ENCODE assay signal across 8 mouse cellular contexts in the genomic region with DNA sequence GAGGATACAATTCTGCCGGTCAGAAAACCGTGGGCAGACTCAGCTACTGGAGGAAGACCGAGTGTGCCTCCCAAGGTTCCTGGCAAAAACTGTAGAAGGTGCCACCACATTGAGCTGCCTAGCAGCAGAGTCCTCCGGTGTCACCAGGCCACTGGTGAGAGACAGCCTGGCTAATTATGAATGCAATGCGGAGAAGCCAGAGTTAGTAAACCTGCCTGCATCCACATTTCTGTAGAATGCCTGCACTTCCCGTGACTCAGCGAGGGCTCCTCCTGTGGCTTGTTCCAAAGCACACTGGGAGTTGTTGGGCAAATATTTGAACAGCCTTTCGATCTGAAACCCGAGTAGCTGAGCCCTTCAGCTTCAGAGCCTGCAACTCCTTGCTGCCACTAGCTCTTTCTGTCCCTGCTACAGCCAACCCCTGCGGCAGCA. TPM values are rescaled to one million over a fixed set of nuclear protein-coding genes. Genes with fewer than 3 reads are reported as not detected.
DNase-seq lines count a peak whose midpoint lies in the region; ATAC-seq and TF ChIP-seq lines count a peak whose summit lies in the region.

No protein-coding gene starts in this region.

- no peak overlapping the region for H3K4me3 ChIP-seq in embryonic facial prominence, embryonic 12.5 days
- peak overlapping the region; percentile 31 for H3K4me3 ChIP-seq in heart, embryonic 11.5 days (ENCODE audit: low read depth, low read length)
- H3K4me3 ChIP-seq in lung, embryonic 14.5 days (ENCODE audit: low read depth, low read length): peak overlapping the region; percentile 21; the same call in 1 of the 2 replicates

- DNase-seq in 3134 (ENCODE audit: extremely low read depth, insufficient read length, low spot score) (peak; percentile 59), MN1 (ENCODE audit: low spot score) (peak; percentile 62)
- DNase-seq in kidney, postnatal 10 days: peak; percentile 57
- DNase-seq in lung, embryonic 14.5 days: peak; percentile 84
- DNase-seq in retina, postnatal 1 day: peak; percentile 8
- no peak for DNase-seq in testis, postnatal 10 days (ENCODE audit: low spot score)

- no peak overlapping the region for H3K9ac ChIP-seq in embryonic facial prominence, embryonic 12.5 days
- peak overlapping the region; percentile 57 for H3K9ac ChIP-seq in heart, embryonic 11.5 days (ENCODE audit: low read depth, low read length)
- peak overlapping the region; percentile 14 for H3K9ac ChIP-seq in lung, embryonic 14.5 days

- WGBS in embryonic facial prominence, embryonic 12.5 days: 29% methylated on average over 10 of the region's 10 CpGs
- 20% methylated on average over 10 of the region's 10 CpGs for WGBS in heart, embryonic 11.5 days (ENCODE audit: insufficient replicate concordance)
- WGBS in lung, embryonic 14.5 days: 19% methylated on average over 10 of the region's 10 CpGs

- H3K27me3 ChIP-seq in embryonic facial prominence, embryonic 12.5 days: no peaks in the 10 kb centered on the region
- no peaks in the 10 kb centered on the region for H3K27me3 ChIP-seq in heart, embryonic 11.5 days (ENCODE audit: control insufficient read depth, insufficient read depth, low read length)
- H3K27me3 ChIP-seq in lung, embryonic 14.5 days (ENCODE audit: insufficient read depth, low read length): no peaks in the 10 kb centered on the region

- H3K4me2 ChIP-seq in embryonic facial prominence, embryonic 12.5 days (replicated peaks): peak overlapping the region; percentile 33
- H3K4me2 ChIP-seq in heart, embryonic 11.5 days: peak overlapping the region; percentile 66
- peak overlapping the region; percentile 61 for H3K4me2 ChIP-seq in lung, embryonic 14.5 days

- no peaks in the 10 kb centered on the region for H3K9me3 ChIP-seq in embryonic facial prominence, embryonic 12.5 days
- H3K9me3 ChIP-seq in heart, embryonic 11.5 days (replicated peaks; ENCODE audit: control insufficient read depth, low read length): no peaks in the 10 kb centered on the region
- no peaks in the 10 kb centered on the region for H3K9me3 ChIP-seq in lung, embryonic 14.5 days (ENCODE audit: low read depth, low read length)

- H3K27ac ChIP-seq in embryonic facial prominence, embryonic 12.5 days: peak overlapping the region; percentile 80
- H3K27ac ChIP-seq in heart, embryonic 11.5 days (ENCODE audit: low read depth, low read length): peak overlapping the region; percentile 89
- peak overlapping the region; percentile 94 for H3K27ac ChIP-seq in lung, embryonic 14.5 days (ENCODE audit: low read depth)

- ATAC-seq in embryonic facial prominence, embryonic 12.5 days (ENCODE audit: insufficient number of reproducible peaks, insufficient read depth, low FRiP score, low TSS enrichment): no peak
- no peak for ATAC-seq in heart, embryonic 11.5 days (replicated peaks; ENCODE audit: insufficient number of reproducible peaks, low FRiP score, low TSS enrichment)
- peak; percentile 80 for ATAC-seq in lung, embryonic 14.5 days (ENCODE audit: insufficient read depth)

- 0 out of 2 replicates have a peak, but pooled peaks have one; percentile 10 for TF ChIP-seq CTCF in lung, embryonic 14.5 days (IDR thresholded peaks at IDR 0.05; ENCODE audit: low read depth)

- no peaks in the 10 kb centered on the region for H3K36me3 ChIP-seq in embryonic facial prominence, embryonic 12.5 days
- H3K36me3 ChIP-seq in heart, embryonic 11.5 days (ENCODE audit: control insufficient read depth, insufficient read depth, low read length): no peaks in the 10 kb centered on the region
- H3K36me3 ChIP-seq in lung, embryonic 14.5 days (ENCODE audit: insufficient read depth): no peaks in the 10 kb centered on the region

- peaks cover 21% of the 10 kb centered on the region for H3K4me1 ChIP-seq in embryonic facial prominence, embryonic 12.5 days
- H3K4me1 ChIP-seq in heart, embryonic 11.5 days (ENCODE audit: control insufficient read depth, insufficient read depth, low read length): peaks cover 21% of the 10 kb centered on the region
- peaks cover 11% of the 10 kb centered on the region for H3K4me1 ChIP-seq in lung, embryonic 14.5 days (ENCODE audit: insufficient read depth)

RNA-seq across cellular contexts. Expression of a gene that starts 45.6 kb away (rescaled TPM):
- 33.6 and 35.2 TPM in 2 replicates for polyA plus RNA-seq in embryonic facial prominence, embryonic 12.5 days (2016; fragmentation: Nextera tagmentation; extraction: Ambion mirVana)
- 22.8 and 25.3 TPM in 2 replicates for polyA plus RNA-seq in heart, embryonic 11.5 days (2014; fragmentation: Nextera tagmentation; extraction: Ambion mirVana)
- 23.6 and 26.5 TPM in 2 replicates for polyA plus RNA-seq in lung, embryonic 14.5 days (2014; fragmentation: Nextera tagmentation; extraction: Ambion mirVana)
